Mouse (Mus musculus) thymus, postnatal 0 days (tissue): ENCODE measurements around the gene Hus1b. TPM values are rescaled to one million over a fixed set of nuclear protein-coding genes. Genes with fewer than 3 reads are reported as not detected.

Experiments
- DNase-seq: peaks from one replicate; pipeline ENCODE4 v3.0.0-alpha.2; 2015; ENCODE audit warnings: low spot score
- polyA plus RNA-seq: library from polyadenylated mRNA; unstranded; fragments of >200 nt; fragmentation: Nextera tagmentation; extraction: Ambion mirVana; gene quantifications from 2 replicates; pipeline ENCODE4 v1.2.1, GENCODE M21; 2015

Hus1b gene
- 0.22 and 0.28 TPM in 2 replicates for polyA plus RNA-seq

DNA sequence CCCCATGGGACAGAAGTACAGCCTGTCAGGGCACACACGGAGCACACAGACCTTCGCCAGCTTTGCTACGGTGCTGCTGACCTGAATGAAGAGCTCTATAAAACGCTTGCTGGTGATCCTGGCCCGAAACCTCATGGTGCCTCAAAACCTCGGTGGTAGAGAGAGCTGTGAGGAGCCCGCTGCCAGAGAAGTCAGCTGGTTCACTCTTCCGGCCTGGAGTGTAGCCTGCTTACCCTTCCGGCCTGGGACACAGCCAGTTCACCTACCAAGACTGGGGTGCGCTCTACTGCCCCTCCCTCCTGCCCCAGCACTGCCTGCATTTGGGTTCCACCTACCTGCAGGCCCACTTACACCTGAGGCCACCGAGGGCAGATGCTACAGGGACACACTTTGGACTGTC, at the start of gene Hus1b:
Gene Hus1b (minus strand): TSS at position 220 of the 400 bp plus-strand sequence.
- no peak for DNase-seq

- DNase-seq = no peak
Measured at GRCm38 (mm10) chr13:30994249-30994858, 46.8 kb upstream of the Hus1b start.

DNA sequence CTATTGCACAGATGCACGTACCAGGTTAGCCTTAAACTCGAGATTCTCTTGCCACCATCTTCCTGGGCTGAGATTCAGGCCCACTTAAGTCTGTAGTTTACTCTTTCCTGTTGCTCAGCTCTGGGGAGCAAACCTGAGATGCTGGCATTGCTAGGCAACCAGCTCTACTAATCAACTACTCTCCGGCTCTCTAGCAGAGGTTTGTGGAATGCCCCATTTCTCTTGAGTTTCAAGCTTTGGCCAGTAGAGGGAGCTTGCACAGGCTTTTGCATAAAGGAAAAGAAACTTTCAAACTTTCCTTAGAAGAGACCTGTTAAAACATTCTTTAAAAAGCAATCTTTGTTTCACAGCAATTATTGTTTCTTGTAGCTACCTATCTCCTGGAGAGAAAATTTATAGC, 46.3 kb upstream of the Hus1b start:
- peak; percentile 63 for DNase-seq

DNA sequence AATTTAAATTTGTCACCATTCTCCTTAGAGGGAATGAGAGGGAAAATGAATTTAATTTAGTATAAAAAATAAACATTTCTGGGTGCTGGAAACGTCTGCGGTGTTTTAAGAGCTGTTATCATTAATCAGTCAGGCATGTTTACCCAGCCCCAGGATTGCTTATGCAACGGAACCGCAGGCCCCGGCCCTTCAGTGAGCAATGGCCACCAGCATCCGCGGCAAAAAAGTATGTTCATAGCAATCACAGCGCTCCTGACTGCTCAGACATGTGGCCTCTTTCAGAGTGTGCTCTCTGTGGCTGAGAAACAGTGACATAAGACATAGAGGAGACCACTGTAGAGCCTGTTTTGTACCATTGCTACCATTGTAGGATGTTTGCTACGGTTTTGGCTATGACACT, 42.7 kb upstream of the Hus1b start:
- no peak for DNase-seq

DNA sequence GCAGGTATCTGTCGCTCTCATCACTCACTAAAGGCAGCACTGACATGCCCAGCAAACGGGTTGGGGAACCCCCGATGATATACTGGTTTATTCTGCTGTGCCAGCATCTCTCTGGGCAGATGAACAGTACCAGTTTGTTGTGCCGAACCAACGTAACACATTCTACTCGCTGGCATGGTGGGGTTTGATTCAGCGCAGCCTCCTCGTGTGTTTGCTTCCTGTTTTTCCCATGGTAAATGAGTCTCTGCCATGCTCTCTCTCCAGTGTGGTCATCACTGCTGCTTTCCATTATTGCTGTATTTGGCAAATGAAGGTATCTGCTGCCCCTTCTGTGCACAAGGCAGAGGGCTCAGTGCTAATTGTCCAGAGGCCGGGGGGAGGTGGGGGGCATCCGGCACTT, 42.2 kb upstream of the Hus1b start:
- DNase-seq = no peak

DNA sequence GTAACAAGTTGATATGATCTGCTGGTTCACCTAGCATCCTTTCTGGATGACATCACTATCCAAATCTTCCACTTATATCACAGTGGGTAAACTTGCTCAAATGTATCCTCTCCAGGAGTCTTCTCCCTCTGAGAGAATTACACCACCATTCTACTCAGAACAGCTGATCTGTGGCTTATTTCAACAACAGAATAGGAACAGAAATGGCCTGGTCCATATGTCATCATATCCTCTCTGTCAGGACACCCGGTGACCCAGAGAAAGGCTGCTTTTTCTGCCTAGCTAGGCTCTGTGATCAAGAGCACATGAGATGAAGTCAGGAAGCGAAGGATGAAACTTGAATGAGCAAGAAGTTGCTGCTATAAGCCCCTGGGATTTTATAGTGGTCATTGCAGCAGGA, 40.1 kb upstream of the Hus1b start:
- DNase-seq = no peak

GRCm38 (mm10) chr13:30986934-30987455, 39.4 kb upstream of the Hus1b start:
- DNase-seq = no peak

- no peak for DNase-seq
Measured at GRCm38 (mm10) chr13:30985598-30986466, 38.3 kb upstream of the Hus1b start.

DNA sequence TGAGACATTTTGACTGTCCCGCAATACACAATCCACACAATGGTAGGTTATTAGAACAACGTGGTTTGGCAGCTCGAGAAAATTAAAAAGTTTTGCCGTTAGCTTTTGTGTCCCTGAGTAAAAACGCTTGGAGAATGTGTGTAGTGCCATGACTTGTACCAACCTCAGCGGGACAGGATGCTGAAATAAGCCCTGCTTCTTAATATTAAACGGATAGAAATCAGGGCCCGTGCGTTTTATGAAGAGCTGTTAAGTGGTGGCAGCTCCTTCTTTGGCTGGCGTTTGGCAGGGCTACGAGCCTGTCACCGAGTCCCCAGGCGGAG, 37.7 kb upstream of the Hus1b start:
- no peak for DNase-seq

DNA sequence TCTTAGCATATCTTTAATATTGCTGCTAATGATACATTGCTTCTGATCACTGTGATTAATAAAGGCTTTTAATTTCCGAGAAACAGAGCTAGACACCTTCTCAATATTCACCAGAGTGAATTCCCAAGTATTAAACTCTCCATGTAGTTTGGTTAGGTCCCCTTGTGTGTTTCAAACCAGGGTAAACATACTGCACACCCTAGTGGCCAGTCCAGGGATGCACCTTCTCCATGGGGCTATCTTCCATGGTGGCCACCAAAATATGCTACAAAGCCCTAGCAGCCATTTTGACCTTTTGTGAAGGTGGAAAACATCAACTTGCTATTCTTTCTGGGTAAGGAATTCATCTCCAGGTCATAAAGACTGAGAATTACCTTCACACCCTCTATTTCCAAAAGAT, 34.1 kb upstream of the Hus1b start:
- DNase-seq = peak; percentile 61

GRCm38 (mm10) chr13:30978224-30978623, 30.7 kb upstream of the Hus1b start:
- no peak for DNase-seq

DNA sequence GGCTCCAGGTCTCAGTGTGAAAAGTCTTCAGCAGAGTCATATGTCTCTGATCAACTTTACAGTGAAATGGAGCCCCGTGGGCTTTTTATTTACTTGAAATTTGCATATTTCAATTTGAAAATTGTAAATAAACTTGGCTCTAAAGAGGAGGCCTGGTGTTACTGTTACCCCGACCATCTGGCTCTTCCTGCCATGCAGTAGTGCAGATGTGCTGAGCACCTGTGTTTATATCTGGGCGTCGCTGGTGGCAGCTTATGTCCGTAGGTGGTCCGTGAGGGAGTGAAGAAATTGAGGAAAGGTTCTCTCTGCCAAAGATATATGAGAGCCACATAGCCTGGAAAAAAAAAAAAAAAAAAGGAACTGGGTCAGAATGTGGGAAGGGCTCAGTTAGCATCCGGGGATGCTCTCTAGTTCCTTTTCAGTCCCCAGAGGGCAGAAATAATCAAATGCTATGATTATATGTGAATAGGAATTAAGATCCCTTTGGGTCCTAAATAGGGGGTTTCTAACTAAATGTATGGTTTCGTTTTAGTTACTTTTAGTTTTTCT, 29.1 kb upstream of the Hus1b start:
- peak; percentile 53 for DNase-seq

DNA sequence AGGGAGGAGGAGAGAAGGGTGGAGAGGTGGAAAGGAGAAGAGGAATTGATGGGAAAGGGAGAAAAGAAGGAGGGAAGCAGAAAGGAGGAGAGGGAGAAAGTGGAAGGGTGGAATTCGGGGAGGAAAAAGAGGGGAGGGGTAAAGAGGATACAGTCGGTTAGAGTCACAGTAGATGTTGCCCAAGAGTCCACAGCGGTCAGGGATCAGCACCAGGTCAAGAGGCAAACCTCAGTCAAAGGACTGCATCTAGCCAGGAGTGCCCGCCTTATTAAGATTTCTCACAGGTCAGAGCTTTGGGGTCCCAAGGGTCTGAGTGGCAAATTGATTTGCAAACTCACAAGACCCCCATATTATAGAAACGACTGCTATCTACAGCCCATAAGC, 26.7 kb upstream of the Hus1b start:
- DNase-seq = no peak

GRCm38 (mm10) chr13:30973501-30974246, 26.1 kb upstream of the Hus1b start, which contains the start of the genes Exoc2 and Gm5447:
Gene Exoc2, minus strand, starts transcription at chr13:30974093.
Gene Gm5447, plus strand, starts transcription at chr13:30974204.
- DNase-seq = peak; percentile 81

DNA sequence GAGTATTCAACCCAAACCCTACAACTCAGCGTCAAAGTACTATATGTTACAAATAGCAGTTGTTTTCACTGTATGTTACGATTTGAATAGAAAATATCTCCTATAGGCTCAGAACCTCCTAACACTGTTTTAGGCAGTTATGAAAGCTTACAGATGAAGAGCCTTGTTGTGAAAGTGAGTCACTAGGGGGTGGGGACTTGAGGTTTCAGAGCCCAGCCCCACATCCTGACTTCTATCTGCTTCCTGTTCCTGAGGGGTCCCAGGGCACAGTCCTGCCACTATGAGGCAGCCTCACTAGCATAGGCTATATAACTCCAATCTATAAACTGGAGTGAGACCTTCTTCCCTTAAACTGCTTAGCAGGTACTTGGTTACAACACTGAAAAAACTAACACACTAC, 24.5 kb upstream of the Hus1b start:
- DNase-seq = peak; percentile 87

GRCm38 (mm10) chr13:30971047-30971446, 23.5 kb upstream of the Hus1b start:
- DNase-seq = no peak

DNA sequence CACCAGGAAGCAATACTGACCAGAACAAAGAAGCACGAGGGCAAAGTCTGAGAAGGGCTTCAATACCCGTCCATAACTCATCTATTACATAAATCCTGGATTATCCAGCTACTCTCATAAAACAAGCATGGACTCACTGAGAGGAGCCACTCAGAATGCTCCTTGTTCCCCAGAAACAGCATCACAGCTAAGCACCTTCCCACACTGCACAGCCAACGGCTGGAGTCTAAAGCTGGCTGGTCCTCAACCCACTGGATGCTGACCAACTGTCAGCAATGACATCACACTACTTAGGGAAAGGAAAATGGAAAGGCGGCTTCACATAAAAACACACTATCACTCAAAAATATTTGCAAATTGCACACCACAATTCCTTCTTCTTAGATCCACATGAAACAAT, 20.8 kb upstream of the Hus1b start:
- DNase-seq = no peak

DNA sequence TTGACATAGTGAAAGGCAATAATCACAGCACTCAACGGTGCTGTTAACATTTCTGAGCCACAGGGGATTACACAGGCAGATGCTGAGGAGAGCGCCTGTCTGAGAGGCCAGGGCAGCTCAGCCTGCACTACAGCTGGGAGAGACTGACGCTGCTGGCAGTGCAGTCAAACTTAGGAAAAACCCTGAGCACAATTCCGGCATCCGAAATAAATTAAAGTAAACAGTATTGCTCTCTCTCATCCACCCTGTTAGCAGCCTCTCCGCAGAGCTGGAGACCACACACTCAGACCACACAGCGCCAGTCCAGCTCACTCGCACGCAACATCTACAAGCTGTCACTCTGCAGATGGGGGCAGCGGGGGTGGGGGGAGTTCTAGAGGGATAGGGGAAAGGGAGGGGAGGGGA, 18.9 kb upstream of the Hus1b start:
- DNase-seq = no peak

- no peak for DNase-seq
Measured at GRCm38 (mm10) chr13:30961932-30962331, 14.4 kb upstream of the Hus1b start.

DNA sequence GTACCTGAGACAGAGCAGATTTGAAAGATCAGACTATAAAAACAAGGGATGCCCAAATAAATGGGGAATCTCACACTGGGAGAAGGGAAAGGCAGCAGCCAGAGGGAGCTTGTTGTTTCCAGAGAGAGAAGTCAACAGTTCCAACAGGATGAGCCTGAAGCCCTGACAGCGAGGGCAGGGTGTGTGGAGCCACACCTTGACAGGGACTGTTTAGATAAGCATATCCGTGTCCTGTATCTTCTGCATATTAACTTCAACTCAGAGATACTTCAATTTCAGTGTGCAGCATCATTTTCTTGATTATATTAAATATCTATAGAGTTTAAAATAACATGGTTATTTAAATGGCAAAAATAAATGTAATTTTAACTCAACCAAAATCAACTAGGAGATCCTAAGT, 13.2 kb upstream of the Hus1b start:
- no peak for DNase-seq

DNA sequence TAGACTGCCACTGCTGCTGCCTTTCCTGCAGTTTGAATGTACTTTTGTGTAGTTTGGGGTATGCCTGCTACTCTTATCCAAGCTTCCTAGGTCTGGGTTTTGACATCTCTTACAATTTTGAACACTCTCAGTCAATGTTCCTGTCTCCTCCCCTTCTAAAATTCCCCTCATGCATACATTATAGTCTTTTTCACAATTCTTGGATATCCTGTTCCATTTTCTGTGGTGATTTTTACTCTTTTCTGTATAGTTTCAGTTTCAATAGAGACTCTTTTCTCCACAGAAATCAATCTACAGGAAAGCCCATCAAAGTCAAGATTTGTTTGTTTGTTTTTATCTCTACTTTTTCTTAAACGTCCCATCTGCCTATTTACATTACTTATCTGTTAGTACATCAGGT, 6.0 kb upstream of the Hus1b start:
- no peak for DNase-seq

- no peak for DNase-seq
Measured at GRCm38 (mm10) chr13:30952044-30952443, 4.5 kb upstream of the Hus1b start.
